Mouse (Mus musculus): ENCODE measurements around the gene Dhx16.
"Not testable (repeated sequence)": the region's sequence is repeated elsewhere in the genome, so short reads cannot be mapped to it uniquely, and the experiment has no call there.

Dhx16 gene

GRCm38 (mm10) chr17:35879245-35880057, at the start of gene Dhx16:
Gene Dhx16 (plus strand): TSS chr17:35879819.
- CTCF ChIA-PET, result interaction anchor here (0.6 to 1.4 kb wide), 3 partner anchors 9 to 86 kb away, joined by 3 to 5 read pairs (median 3); no protein-coding TSS in a partner anchor

DNA sequence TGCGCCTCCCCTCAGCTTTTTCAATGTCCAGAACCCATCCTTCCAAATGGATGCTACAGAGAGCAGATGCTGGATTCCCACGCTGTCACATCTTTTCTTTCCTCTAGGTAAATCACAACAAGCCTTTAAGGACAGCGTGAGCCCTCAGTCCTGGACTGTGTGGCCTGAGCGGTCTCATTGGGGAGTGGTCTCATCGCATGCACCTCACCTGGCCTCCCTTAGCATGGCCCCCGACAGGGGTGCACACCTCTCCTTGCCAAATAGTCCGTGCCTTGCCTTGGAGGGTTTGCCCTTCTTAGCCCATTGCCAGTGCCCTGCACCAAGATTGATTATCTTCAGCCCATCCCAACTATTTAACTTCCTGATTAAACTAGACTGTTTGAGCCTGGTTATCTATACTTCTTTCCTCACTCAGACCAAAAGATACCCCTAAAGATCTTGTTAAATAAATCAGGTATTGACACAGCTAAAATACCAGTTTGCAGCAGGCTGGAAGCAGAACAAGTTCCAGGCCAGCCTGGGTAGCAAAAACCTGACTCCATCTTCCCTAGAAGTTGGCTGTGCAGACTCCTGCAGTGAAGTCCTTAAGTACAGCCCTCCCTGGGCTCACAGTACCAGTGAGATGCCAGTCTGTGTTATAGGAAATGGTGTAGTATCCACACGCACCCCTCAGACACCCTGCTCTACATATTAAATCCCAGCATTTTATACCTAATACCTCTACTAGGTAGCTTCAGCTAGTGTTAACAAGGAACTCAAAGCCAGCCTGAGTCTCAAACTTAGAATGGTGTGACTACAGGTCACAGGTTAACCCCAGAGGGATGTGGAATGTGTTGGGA, 47.0 kb upstream of the Dhx16 start:
- CTCF ChIA-PET, result interaction anchor here (0.8 to 1.3 kb wide), 2 partner anchors 39 to 45 kb away, joined by 3 read pairs; no protein-coding TSS in a partner anchor

DNA sequence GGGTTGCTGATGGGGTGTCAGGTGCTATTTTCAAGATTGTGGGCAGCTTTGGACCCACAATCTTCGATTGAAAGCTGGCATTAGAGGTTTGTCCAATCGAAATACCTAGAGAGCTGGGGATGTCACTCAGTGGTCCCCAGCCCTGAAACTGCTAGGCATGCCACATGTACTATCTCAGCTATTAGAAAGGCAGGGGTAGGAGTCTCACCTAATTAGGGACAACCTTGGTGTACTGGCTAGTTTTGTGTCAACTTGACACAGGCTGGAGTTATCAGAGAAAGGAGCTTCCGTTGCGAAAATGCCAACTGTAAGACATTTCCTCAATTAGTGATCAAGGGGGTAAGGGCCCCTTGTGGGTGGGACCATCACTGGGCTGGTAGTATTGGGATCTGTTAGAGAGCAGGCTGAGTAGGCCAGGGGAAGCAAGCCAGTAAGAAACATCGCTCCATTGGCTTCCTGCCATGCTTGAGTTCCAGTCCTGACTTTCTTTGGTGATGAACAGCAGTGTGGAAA, 46.3 kb upstream of the Dhx16 start:
- CTCF ChIA-PET, result interaction anchor here (0.6 kb wide), 1 partner anchor 10 kb away, joined by 6 read pairs; the partner anchor contains the start of gene Flot1

DNA sequence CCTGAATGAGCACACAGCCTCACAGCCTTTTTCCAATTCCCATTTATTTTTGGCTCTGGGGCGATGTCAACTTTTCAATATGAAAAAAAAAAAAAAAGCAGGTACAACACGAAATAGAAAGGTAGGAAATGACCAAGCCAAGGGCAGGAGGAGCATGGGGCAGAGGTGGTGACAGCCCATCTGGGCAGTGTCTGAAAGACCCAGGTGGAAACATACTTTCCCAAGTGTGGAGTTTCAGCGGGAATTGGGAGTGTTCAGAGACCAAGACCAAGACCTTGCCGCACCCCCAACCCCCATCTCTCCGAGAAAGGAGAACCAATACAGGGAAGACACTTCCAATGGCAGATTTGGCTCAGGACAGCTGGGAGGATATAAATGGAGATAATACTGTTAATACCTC, 45.7 kb upstream of the Dhx16 start:
- CTCF ChIA-PET, result interaction anchor here (0.6 kb wide), 1 partner anchor 11 kb away, joined by 6 read pairs; the partner anchor contains the start of gene Flot1

GRCm38 (mm10) chr17:35834696-35835422, 44.8 kb upstream of the Dhx16 start:
- CTCF ChIA-PET, result interaction anchor here (2.4 kb wide), 1 partner anchor 39 kb away, joined by 13 read pairs; no protein-coding TSS in a partner anchor

DNA sequence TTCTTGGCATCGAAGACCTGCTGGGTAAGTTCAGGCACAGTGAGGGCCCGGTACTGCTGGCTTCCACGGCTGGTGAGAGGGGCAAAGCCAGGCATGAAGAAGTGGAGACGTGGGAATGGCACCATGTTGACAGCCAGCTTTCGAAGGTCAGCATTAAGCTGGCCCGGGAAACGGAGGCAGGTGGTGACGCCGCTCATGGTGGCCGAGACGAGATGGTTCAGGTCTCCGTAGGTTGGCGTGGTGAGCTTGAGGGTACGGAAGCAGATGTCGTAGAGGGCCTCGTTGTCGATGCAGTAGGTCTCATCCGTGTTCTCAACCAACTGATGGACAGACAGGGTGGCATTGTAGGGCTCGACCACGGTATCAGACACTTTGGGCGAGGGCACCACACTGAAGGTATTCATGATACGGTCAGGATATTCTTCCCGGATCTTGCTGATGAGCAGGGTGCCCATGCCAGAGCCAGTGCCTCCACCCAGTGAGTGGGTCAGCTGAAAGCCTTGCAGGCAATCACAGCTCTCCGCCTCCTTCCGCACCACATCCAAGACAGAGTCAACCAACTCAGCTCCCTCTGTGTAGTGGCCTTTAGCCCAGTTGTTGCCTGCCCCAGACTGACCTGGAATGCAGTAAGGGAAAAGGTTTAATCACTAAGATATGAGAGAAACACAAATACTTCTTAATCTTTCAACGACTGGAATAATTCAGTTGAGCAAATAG, 44.0 kb upstream of the Dhx16 start:
- CTCF ChIA-PET, result interaction anchor here (0.6 to 2.4 kb wide), 5 partner anchors 10 to 40 kb away, joined by 3 to 13 read pairs (median 4); no protein-coding TSS in a partner anchor

- CTCF ChIA-PET, result interaction anchor here (1.0 to 2.4 kb wide), 4 partner anchors 9 to 37 kb away, joined by 3 to 13 read pairs (median 4); no protein-coding TSS in a partner anchor
These were observed 43.2 kb upstream of the Dhx16 start for GRCm38 (mm10) chr17:35836178-35836965.

- CTCF ChIA-PET, result interaction anchor here (0.7 to 2.4 kb wide), 4 partner anchors 30 to 1926 kb away, joined by 4 to 14 read pairs (median 10); no protein-coding TSS in a partner anchor
These were observed 42.6 kb upstream of the Dhx16 start for GRCm38 (mm10) chr17:35836991-35837422.

DNA sequence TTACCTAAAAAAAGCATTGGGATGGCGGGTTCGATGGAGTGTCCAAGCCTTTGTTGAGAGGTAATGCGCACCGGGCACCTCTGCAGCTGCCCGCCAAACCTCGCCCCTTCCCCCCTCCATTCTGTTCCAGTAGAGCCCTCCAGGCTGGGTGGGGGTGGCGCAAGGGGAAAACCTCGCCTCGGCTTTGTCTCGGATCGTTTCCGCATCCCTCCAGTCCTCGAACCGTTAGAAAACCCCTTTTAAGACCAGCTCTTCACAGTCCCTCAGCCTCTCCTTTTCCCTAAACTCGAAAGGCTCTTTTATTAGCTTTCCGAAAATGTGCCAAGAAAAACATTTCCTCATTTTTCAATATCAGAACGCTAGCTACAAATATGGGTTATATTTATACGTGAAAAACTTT, 42.1 kb upstream of the Dhx16 start:
- CTCF ChIA-PET, result interaction anchor here (0.7 to 0.8 kb wide), 3 partner anchors 29 to 1926 kb away, joined by 3 to 14 read pairs (median 6); no protein-coding TSS in a partner anchor

DNA sequence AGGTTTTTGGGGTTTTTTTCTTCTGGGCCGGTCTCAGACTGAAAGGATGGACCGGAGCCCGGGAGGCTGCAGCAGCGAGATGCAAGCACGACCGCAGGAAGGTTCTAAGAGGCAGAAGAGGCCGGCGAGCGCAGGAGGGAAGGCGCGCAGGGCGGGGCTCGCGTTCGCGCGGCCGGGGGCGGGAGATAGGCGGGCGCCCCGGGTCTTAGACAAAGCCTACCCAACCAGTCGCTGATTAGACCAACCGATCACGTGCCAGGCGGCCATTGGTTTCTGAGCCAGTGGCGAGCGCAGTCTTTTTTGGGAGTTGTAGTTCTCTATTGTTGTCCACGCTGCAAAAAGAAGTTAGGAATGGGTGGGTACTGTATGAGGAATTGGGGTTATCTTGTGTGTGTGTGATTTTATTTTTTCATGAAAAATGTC, 41.5 kb upstream of the Dhx16 start, which contains the start of gene Tubb5:
Tubb5 (minus strand) TSS at position 185 of the 423 bp plus-strand sequence.
- CTCF ChIA-PET, result interaction anchor here (0.8 kb wide), 1 partner anchor 29 kb away, joined by 3 read pairs; no protein-coding TSS in a partner anchor

DNA sequence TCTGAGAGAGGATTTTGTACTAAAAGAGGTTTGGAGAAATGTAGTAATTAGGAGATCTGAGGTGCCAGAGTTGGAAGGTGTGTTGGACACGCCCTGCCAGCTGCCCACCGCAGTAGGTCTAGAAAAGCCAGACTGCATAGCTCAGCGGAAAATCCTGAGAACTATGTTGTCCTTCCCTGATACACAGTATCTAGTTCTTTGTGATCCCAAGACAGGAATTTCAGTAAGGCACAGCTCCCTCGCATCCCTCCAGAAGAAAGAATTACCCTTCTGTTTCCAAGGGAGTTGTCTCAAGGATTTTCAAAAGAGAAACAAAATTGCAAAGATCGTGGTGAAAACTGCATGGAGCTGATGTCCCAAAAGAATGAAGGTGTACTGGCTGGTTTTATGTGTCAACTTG, 41.0 kb upstream of the Dhx16 start:
- CTCF ChIA-PET, result no interaction called here

- CTCF ChIA-PET, result not testable (repeated sequence)
These were observed 40.6 kb upstream of the Dhx16 start for GRCm38 (mm10) chr17:35839002-35839401.

DNA sequence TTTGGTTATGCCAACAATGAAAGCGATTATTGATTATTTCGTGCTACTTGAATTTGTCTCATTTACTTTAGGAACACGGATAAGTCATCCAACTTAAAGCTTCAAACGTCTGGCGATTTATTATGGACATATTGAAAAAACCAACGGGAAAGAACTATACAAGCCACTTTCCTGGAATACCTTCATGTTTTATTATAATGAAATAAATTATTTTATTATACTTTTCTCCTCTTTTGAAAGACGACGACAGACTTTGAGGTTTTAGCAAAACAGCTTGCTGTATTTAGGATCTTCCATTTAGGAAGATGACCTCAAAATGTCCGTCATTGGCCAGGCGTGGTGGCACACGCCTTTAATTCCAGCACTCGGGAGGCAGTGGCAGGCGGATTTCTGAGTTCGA, 39.1 kb upstream of the Dhx16 start:
- CTCF ChIA-PET, result interaction anchor here (0.7 to 1.3 kb wide), 2 partner anchors 30 to 35 kb away, joined by 3 to 8 read pairs; no protein-coding TSS in a partner anchor

- CTCF ChIA-PET, result interaction anchor here (0.7 to 1.3 kb wide), 3 partner anchors 29 to 35 kb away, joined by 3 to 8 read pairs (median 3); no protein-coding TSS in a partner anchor
These were observed 38.3 kb upstream of the Dhx16 start, which contains the start of gene Mdc1 for GRCm38 (mm10) chr17:35841076-35841950. Gene Mdc1 (plus strand): TSS chr17:35841515.

- CTCF ChIA-PET, result interaction anchor here (1.0 kb wide), 1 partner anchor 32 kb away, joined by 3 read pairs; no protein-coding TSS in a partner anchor
These were observed 37.6 kb upstream of the Dhx16 start for GRCm38 (mm10) chr17:35842006-35842405.

GRCm38 (mm10) chr17:35843514-35843913, 36.1 kb upstream of the Dhx16 start:
- CTCF ChIA-PET, result no interaction called here

- CTCF ChIA-PET, result no interaction called here
These were observed 31.5 kb upstream of the Dhx16 start for GRCm38 (mm10) chr17:35848112-35848511.

DNA sequence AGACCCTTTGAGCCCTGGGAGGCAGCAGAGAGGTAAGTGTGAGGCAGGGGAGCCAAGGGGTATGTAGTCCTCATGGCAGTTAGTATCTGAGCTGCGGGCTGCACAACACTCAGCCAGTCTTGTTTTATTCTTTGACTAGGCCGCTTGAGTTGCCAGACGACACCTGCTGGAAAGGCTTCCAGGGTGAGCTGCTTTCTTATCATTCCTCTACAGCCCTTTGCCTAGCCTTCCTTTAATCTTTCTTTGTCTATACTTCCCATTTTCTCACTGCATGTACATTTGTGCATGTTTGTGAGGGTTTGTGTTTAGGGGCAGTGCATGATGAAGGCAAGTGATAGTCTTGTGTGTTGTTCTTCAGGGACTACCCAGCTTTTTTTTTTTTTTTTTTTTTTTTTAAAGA, 28.6 kb upstream of the Dhx16 start:
- CTCF ChIA-PET, result interaction anchor here (0.5 kb wide), 1 partner anchor 19 kb away, joined by 6 read pairs; no protein-coding TSS in a partner anchor
